Mouse (Mus musculus) heart, postnatal 0 days (tissue): ENCODE measurements at regions not wholly inside any gene's neighbourhood (a gene's known extent, or its start where the extent isn't known, plus 50 kb on each side); places are given as distances from the start of the nearest gene placed in this dataset.

Experiments
- CTCF ChIP-seq: IDR thresholded peaks from 2 replicates; pipeline ENCODE4 v1.5.1; 2016; ENCODE audit warnings: antibody characterized with exemption, control low read depth, low read depth
- EP300 ChIP-seq: IDR thresholded peaks from 2 replicates; pipeline ENCODE4 v1.6.1; 2016; ENCODE audit warnings: antibody characterized with exemption, low read depth

DNA sequence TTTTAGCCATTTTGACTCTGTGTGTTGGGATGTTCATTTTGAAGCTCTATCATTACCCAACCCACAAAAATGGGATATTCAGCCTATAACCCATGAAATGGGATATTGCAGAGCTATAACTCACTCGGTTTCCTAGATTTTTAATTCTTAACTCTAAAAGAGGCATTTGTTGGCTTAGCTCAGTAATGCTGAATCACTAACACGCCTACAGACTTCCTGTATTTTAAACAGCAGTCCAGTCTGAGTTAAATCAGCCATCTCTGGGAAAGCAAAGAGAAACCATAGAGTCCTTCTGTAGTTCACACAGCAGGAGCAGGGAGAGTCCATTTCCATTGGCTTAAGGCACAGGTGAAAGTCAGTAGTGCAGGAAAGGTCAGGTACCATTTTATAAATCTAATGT lies 471.3 kb upstream of the Adgrl2 start:
- TF ChIP-seq CTCF (no peak), EP300 (no peak)
